Mouse (Mus musculus) embryo, embryonic 10 days (tissue): ENCODE measurements at regions not wholly inside any gene's neighbourhood (a gene's known extent, or its start where the extent isn't known, plus 50 kb on each side); places are given as distances from the start of the nearest gene placed in this dataset.
A peak's percentile ranks its signal among the peaks of the same experiment; 100 is the strongest.

Experiments used
- DNase-seq: peaks from one replicate; pipeline ENCODE4 v3.0.0-alpha.2; 2015; ENCODE audit warnings: low spot score

- DNase-seq: no peak
These were observed 79.3 kb upstream of the Wscd1 start for GRCm38 (mm10) chr11:71670111-71671050.

GRCm38 (mm10) chr11:71672171-71673050 lies 77.3 kb upstream of the Wscd1 start:
- DNase-seq: peak; percentile 14

- peak; percentile 58 for DNase-seq
These were observed 75.4 kb upstream of the Wscd1 start for GRCm38 (mm10) chr11:71674319-71674718.

- no peak for DNase-seq
These were observed 73.9 kb upstream of the Wscd1 start for GRCm38 (mm10) chr11:71675714-71676313.

GRCm38 (mm10) chr11:71697017-71697416 lies 52.7 kb upstream of the Wscd1 start:
- peak; percentile 5 for DNase-seq

- no peak for DNase-seq
These were observed 50.9 kb upstream of the Wscd1 start for GRCm38 (mm10) chr11:71698836-71699235.
